Mouse (Mus musculus) forebrain, embryonic 10.5 days (tissue): ENCODE results near the gene Olfr366. TPM values are rescaled to one million over a fixed set of nuclear protein-coding genes. Genes with fewer than 3 reads are reported as not detected.
"Not testable (repeated sequence)": the region's sequence is repeated elsewhere in the genome, so short reads cannot be mapped to it uniquely, and the experiment has no call there.

ENCODE experiments used
- DNase-seq: peaks from one replicate; pipeline ENCODE4 v3.0.0-alpha.2; 2017; ENCODE audit warnings: low spot score; ENCODE audit errors: extremely low spot score
- H3K27ac ChIP-seq: fragments of 300-500 bp; sonication (generic); 2 replicates; pipeline ENCODE4 v1.5.1; 2016; ENCODE audit warnings: mild to moderate bottlenecking
- H3K27me3 ChIP-seq: fragments of 300-500 bp; sonication (generic); 2 replicates; pipeline ENCODE4 v1.6.1; 2016; ENCODE audit warnings: mild to moderate bottlenecking; ENCODE audit not compliant: poor library complexity, severe bottlenecking
- H3K36me3 ChIP-seq: fragments of 300-500 bp; sonication (generic); replicated peaks from 2 replicates; pipeline ENCODE4 v1.6.1; 2016; ENCODE audit warnings: mild to moderate bottlenecking, moderate library complexity
- H3K4me1 ChIP-seq: fragments of 300-500 bp; sonication (generic); 2 replicates; pipeline ENCODE4 v1.6.1; 2016
- H3K4me3 ChIP-seq: fragments of 300-500 bp; sonication (generic); 2 replicates; pipeline ENCODE4 v1.5.1; 2016; ENCODE audit warnings: mild to moderate bottlenecking, moderate library complexity
- H3K9me3 ChIP-seq: fragments of 300-500 bp; sonication (generic); 2 replicates; pipeline ENCODE4 v1.6.1; 2016; ENCODE audit warnings: mild to moderate bottlenecking, moderate library complexity
- WGBS: fragments of 180-500 bp; shearing (Covaris S2); methylation state at CpG from one replicate; pipeline ENCODE4 v1.1.7; 2016; 5-methylcytosine and 5-hydroxymethylcytosine counted together
- polyA plus RNA-seq: library from polyadenylated mRNA; unstranded; fragments of >200 nt; fragmentation: Nextera tagmentation; extraction: Ambion mirVana; gene quantifications from 2 replicates; pipeline ENCODE4 v1.2.1, GENCODE M21; 2016

Olfr366 gene
- polyA plus RNA-seq: not detected in 2 replicates

DNA sequence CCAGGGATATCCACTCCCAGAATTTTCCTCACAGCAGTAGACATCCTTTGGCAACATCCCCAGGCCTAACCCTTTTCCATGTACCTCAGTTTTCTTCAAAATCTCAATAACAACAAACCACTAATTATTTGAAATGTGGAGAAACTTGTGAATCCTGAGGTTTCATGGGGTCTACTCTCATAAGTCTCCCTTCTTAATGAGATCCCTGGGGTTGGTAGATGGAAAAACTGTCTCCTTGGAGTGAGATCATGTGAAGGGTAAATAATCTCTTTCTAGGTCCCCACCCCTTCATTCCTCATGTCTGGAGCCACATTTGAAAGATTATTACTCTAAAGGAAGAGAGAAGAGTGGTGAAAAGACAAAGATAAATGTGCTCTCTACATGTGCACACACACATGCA lies at the start of gene Olfr366:
Gene Olfr366, plus strand, starts transcription at position 301 of the 400 bp plus-strand sequence.
- Histone ChIP-seq H3K4me3 (no peak within 1 kb of the TSS), H3K36me3 (no peaks in the 10 kb centered on the region), H3K27me3 (no peaks in the 10 kb centered on the region), H3K4me1 (no peaks in the 10 kb centered on the region), H3K9me3 (peaks cover 44% of the 10 kb centered on the region), H3K27ac (no peak within 1 kb of the TSS)
- DNase-seq: no peak

DNA sequence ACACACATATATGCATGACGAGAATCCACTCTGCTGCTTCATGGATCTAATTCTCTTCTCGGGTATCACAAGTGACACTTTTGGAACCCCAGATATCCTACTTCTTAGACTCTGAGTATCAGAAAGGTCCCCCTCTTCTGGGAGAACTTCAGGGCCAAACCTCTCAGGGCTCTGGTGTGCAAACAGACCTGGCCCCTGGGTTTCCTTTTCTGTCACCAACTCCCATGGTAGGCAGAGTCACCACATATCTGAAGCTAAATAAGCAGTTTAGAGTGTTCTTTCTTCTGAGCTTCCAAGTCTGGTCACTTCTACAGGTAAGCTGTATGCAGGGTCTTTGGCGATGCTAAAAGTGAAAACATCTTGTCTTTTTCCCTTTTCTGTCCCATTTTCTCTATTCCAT lies 23.5 kb upstream of the Olfr366 start, which contains the start of gene Olfr365:
Gene Olfr365, plus strand, starts transcription at position 301 of the 400 bp plus-strand sequence.
- DNase-seq: no peak
- Histone ChIP-seq H3K4me1 (no peaks in the 10 kb centered on the region), H3K36me3 (no peaks in the 10 kb centered on the region), H3K9me3 (peaks cover 18% of the 10 kb centered on the region), H3K4me3 (no peak within 1 kb of the TSS), H3K27me3 (no peaks in the 10 kb centered on the region), H3K27ac (no peak within 1 kb of the TSS)
- WGBS: 81% methylated on average over 3 of the region's 3 CpGs

GRCm38 (mm10) chr2:37261781-37262180 lies 50.4 kb downstream of the Olfr366 start:
- not testable (repeated sequence) for H3K27me3 ChIP-seq, H3K4me3 ChIP-seq, H3K27ac ChIP-seq, H3K4me1 ChIP-seq, H3K36me3 ChIP-seq, DNase-seq
- 83% methylated on average over 7 of the region's 7 CpGs for WGBS
- peaks cover 24% of the 10 kb centered on the region for H3K9me3 ChIP-seq

Other genes starting within 250 kb of the Olfr366 start
- not detected in 2 replicates for gene Olfr357, start 217.7 kb upstream of the Olfr366 start, polyA plus RNA-seq
- not detected in 2 replicates for gene Olfr358, start 202.2 kb upstream of the Olfr366 start, polyA plus RNA-seq
- gene Olfr360, start 145.8 kb upstream of the Olfr366 start, polyA plus RNA-seq: not detected in 2 replicates
- gene Olfr361, start 122.3 kb upstream of the Olfr366 start, polyA plus RNA-seq: not detected in 2 replicates
- gene Olfr362, start 93.7 kb upstream of the Olfr366 start, polyA plus RNA-seq: not detected in 2 replicates
- gene Olfr364-ps1, start 72.3 kb upstream of the Olfr366 start, polyA plus RNA-seq: not detected in 2 replicates
- gene Olfr365, start 23.4 kb upstream of the Olfr366 start, polyA plus RNA-seq: not detected in 2 replicates
- not detected in 2 replicates for gene Olfr368, start 114.9 kb downstream of the Olfr366 start, polyA plus RNA-seq
- 49.5 and 50.8 TPM in 2 replicates for gene Pdcl, start 147.8 kb downstream of the Olfr366 start, polyA plus RNA-seq
- gene Rc3h2, start 211.3 kb downstream of the Olfr366 start, polyA plus RNA-seq: 17.9 and 20.5 TPM in 2 replicates
- 9.8 and 11.0 TPM in 2 replicates for gene Zbtb26, start 231.6 kb downstream of the Olfr366 start, polyA plus RNA-seq
- gene Zbtb6, start 231.6 kb downstream of the Olfr366 start, polyA plus RNA-seq: 6.0 and 6.7 TPM in 2 replicates
- 41.1 and 42.1 TPM in 2 replicates for gene Rabgap1, start 231.7 kb downstream of the Olfr366 start, polyA plus RNA-seq